Mouse (Mus musculus) kidney, embryonic 16.5 days (tissue): ENCODE data around the gene Gm14403. TPM values are rescaled to one million over a fixed set of nuclear protein-coding genes. Genes with fewer than 3 reads are reported as not detected.
"Not testable (repeated sequence)": the region's sequence is repeated elsewhere in the genome, so short reads cannot be mapped to it uniquely, and the experiment has no call there.

Source experiments
- ATAC-seq: fragments of 200-750 bp; cut with Nextera tagmentation; 2 replicates; pipeline ENCODE4 v1.8.0; 2017; ENCODE audit warnings: moderate TSS enrichment; ENCODE audit not compliant: low FRiP score, low TSS enrichment
- H3K27ac ChIP-seq: fragments of 300-500 bp; sonication (generic); 2 replicates; pipeline ENCODE4 v1.5.1; 2014; ENCODE audit warnings: low read length
- H3K27me3 ChIP-seq: fragments of 300-500 bp; sonication (generic); 2 replicates; pipeline ENCODE4 v1.6.1; 2014; ENCODE audit warnings: low read length, control low read depth, mixed read lengths; ENCODE audit not compliant: insufficient read depth
- H3K36me3 ChIP-seq: fragments of 300-500 bp; sonication (generic); 2 replicates; pipeline ENCODE4 v1.6.1; 2014; ENCODE audit warnings: low read length, control low read depth, mixed read lengths; ENCODE audit not compliant: insufficient read depth
- H3K4me1 ChIP-seq: fragments of 300-500 bp; sonication (generic); 2 replicates; pipeline ENCODE4 v1.6.1; 2014; ENCODE audit warnings: low read length, control low read depth, mixed read lengths; ENCODE audit not compliant: insufficient read depth
- H3K4me2 ChIP-seq: fragments of 300-500 bp; sonication (generic); replicated peaks from 2 replicates; pipeline ENCODE4 v1.6.1; 2014; ENCODE audit warnings: low read depth, low read length
- H3K4me3 ChIP-seq: fragments of 300-500 bp; sonication (generic); 2 replicates; pipeline ENCODE4 v1.5.1; 2014; ENCODE audit warnings: mild to moderate bottlenecking, low read length
- H3K9ac ChIP-seq: fragments of 300-500 bp; sonication (generic); replicated peaks from 2 replicates; pipeline ENCODE4 v1.6.1; 2014; ENCODE audit warnings: low read length
- H3K9me3 ChIP-seq: fragments of 300-500 bp; sonication (generic); 2 replicates; pipeline ENCODE4 v1.6.1; 2016; ENCODE audit warnings: low read length, control low read depth
- WGBS: fragments of 180-500 bp; shearing (Covaris S2); extraction: QIAGEN DNeasy Blood & Tissue Kit; methylation state at CpG from one replicate; pipeline ENCODE4 v1.1.7; 2014; 5-methylcytosine and 5-hydroxymethylcytosine counted together
- polyA plus RNA-seq: library from polyadenylated mRNA; unstranded; fragments of >200 nt; fragmentation: Nextera tagmentation; extraction: Ambion mirVana; gene quantifications from 2 replicates; pipeline ENCODE4 v1.2.1, GENCODE M21; 2015

Gm14403 gene
- polyA plus RNA-seq = 8.8 and 8.9 TPM in 2 replicates

- not testable (repeated sequence) for H3K27me3 ChIP-seq, H3K4me1 ChIP-seq, H3K36me3 ChIP-seq, H3K27ac ChIP-seq, H3K9me3 ChIP-seq, ATAC-seq
- WGBS = 22% methylated on average over 7 of the region's 7 CpGs
- Histone ChIP-seq H3K9ac (peak within 1 kb of the TSS; percentile 38; the same call in 1 of the 2 replicates), H3K4me2 (peak within 1 kb of the TSS; percentile 44), H3K4me3 (peak within 1 kb of the TSS; percentile 48)
Observed at GRCm38 (mm10) chr2:177498067-177498466, at the start of gene Gm14403. TSS of gene Gm14403 (plus strand) at chr2:177498215.

GRCm38 (mm10) chr2:177464676-177465075 lies 33.3 kb upstream of the Gm14403 start, which contains the start of gene Zfp970:
TSS of gene Zfp970 (plus strand) at chr2:177464733.
- H3K4me1 ChIP-seq, ATAC-seq, H3K27me3 ChIP-seq, H3K36me3 ChIP-seq, H3K9me3 ChIP-seq, H3K27ac ChIP-seq: not testable (repeated sequence)
- peak within 1 kb of the TSS; percentile 41 for H3K4me2 ChIP-seq
- H3K9ac ChIP-seq = peak within 1 kb of the TSS; percentile 38; the same call in 1 of the 2 replicates
- peak within 1 kb of the TSS; percentile 44 for H3K4me3 ChIP-seq
- 12% methylated on average over 6 of the region's 9 CpGs for WGBS

- H3K4me2 ChIP-seq, H3K4me3 ChIP-seq, H3K27ac ChIP-seq, H3K36me3 ChIP-seq, ATAC-seq, H3K27me3 ChIP-seq, H3K9me3 ChIP-seq, H3K9ac ChIP-seq, H3K4me1 ChIP-seq: not testable (repeated sequence)
Observed at GRCm38 (mm10) chr2:177468222-177468621, 29.8 kb upstream of the Gm14403 start.

GRCm38 (mm10) chr2:177472261-177472660 lies 25.8 kb upstream of the Gm14403 start:
- not testable (repeated sequence) for H3K4me1 ChIP-seq, H3K9me3 ChIP-seq, H3K9ac ChIP-seq, ATAC-seq, H3K36me3 ChIP-seq, H3K4me3 ChIP-seq, H3K27me3 ChIP-seq, H3K4me2 ChIP-seq, H3K27ac ChIP-seq
- WGBS = 87% methylated on average over 6 of the region's 10 CpGs

- not testable (repeated sequence) for H3K36me3 ChIP-seq, H3K9ac ChIP-seq, H3K27me3 ChIP-seq, H3K4me1 ChIP-seq, H3K27ac ChIP-seq, H3K4me2 ChIP-seq, H3K4me3 ChIP-seq, H3K9me3 ChIP-seq, ATAC-seq
- 86% methylated on average over 1 of the region's 1 CpGs for WGBS
Observed at GRCm38 (mm10) chr2:177481971-177482370, 16.0 kb upstream of the Gm14403 start.

- H3K9ac ChIP-seq, H3K4me1 ChIP-seq, H3K9me3 ChIP-seq, H3K4me3 ChIP-seq, H3K27ac ChIP-seq, H3K27me3 ChIP-seq, H3K36me3 ChIP-seq, H3K4me2 ChIP-seq, ATAC-seq: not testable (repeated sequence)
- 90% methylated on average over 11 of the region's 11 CpGs for WGBS
Observed at GRCm38 (mm10) chr2:177483238-177483948, 14.6 kb upstream of the Gm14403 start.

GRCm38 (mm10) chr2:177499182-177499581 lies 1.2 kb downstream of the Gm14403 start:
- H3K27ac ChIP-seq, H3K36me3 ChIP-seq, H3K4me3 ChIP-seq, H3K9ac ChIP-seq, H3K4me2 ChIP-seq, H3K27me3 ChIP-seq, H3K4me1 ChIP-seq, ATAC-seq, H3K9me3 ChIP-seq: not testable (repeated sequence)
- 43% methylated on average over 1 of the region's 1 CpGs for WGBS

GRCm38 (mm10) chr2:177505211-177505719 lies 7.2 kb downstream of the Gm14403 start:
- not testable (repeated sequence) for H3K4me2 ChIP-seq, H3K27ac ChIP-seq, H3K4me1 ChIP-seq, H3K36me3 ChIP-seq, ATAC-seq, H3K9ac ChIP-seq, H3K9me3 ChIP-seq, H3K4me3 ChIP-seq, H3K27me3 ChIP-seq
- WGBS = 94% methylated on average over 1 of the region's 1 CpGs

GRCm38 (mm10) chr2:177511381-177511780 lies 13.4 kb downstream of the Gm14403 start:
- H3K27me3 ChIP-seq, H3K27ac ChIP-seq, H3K4me2 ChIP-seq, H3K4me3 ChIP-seq, H3K9me3 ChIP-seq, H3K36me3 ChIP-seq, H3K4me1 ChIP-seq, ATAC-seq, H3K9ac ChIP-seq: not testable (repeated sequence)
- 73% methylated on average over 4 of the region's 4 CpGs for WGBS

GRCm38 (mm10) chr2:177511972-177512371 lies 14.0 kb downstream of the Gm14403 start:
- H3K9me3 ChIP-seq, H3K4me1 ChIP-seq, H3K4me2 ChIP-seq, H3K9ac ChIP-seq, H3K36me3 ChIP-seq, ATAC-seq, H3K27me3 ChIP-seq, H3K4me3 ChIP-seq, H3K27ac ChIP-seq: not testable (repeated sequence)
- WGBS = 87% methylated on average over 3 of the region's 3 CpGs
